8 mouse cellular contexts compared by ENCODE assay signal in genomic region chr1:155051701-155052127, GRCm38 (mm10). TPM values are rescaled to one million over a fixed set of nuclear protein-coding genes. Genes with fewer than 3 reads are reported as not detected.
A peak's percentile ranks its signal among the peaks of the same experiment; 100 is the strongest.
DNase-seq lines count a peak whose midpoint lies in the region; ATAC-seq and TF ChIP-seq lines count a peak whose summit lies in the region.

No protein-coding gene starts in this region.

- ATAC-seq in forebrain, embryonic 13.5 days: no peak
- no peak for ATAC-seq in hindbrain, embryonic 14.5 days (ENCODE audit: low FRiP score)
- ATAC-seq in midbrain, embryonic 11.5 days (ENCODE audit: low FRiP score): no peak
- no peak for ATAC-seq in granulocyte monocyte progenitor cell, adult 5-6 weeks (replicated peaks; ENCODE audit: poor library complexity, severe bottlenecking)

- no peak for DNase-seq in spleen, adult 2 months (ENCODE audit: low read depth in 1 of 2, low spot score in 2 of 2)
- no peak for DNase-seq in spleen, postnatal 14 days (ENCODE audit: low spot score in 2 of 2)
- no peak for DNase-seq in hindbrain, embryonic 14.5 days (ENCODE audit: low spot score)
- DNase-seq in midbrain, embryonic 11.5 days (ENCODE audit: low spot score, missing footprints): no peak
- DNase-seq in thymus, adult 18-20 months: no peak
- DNase-seq in frontal cortex, postnatal 25 days (ENCODE audit: low spot score in 2 of 2): no peak

- no peak for TF ChIP-seq POLR2A in spleen, adult 2 months (IDR thresholded peaks at IDR 0.05; ENCODE audit: low read depth, low read length)

- no peak overlapping the region for H3K9ac ChIP-seq in forebrain, embryonic 13.5 days
- no peak overlapping the region for H3K9ac ChIP-seq in hindbrain, embryonic 14.5 days
- H3K9ac ChIP-seq in midbrain, embryonic 11.5 days (ENCODE audit: low read length): peak overlapping the region; percentile 37

- peaks cover 48% of the 10 kb centered on the region for H3K4me1 ChIP-seq in spleen, adult 2 months (ENCODE audit: control insufficient read depth, insufficient read depth, insufficient read length)
- H3K4me1 ChIP-seq in forebrain, embryonic 13.5 days: peaks cover 54% of the 10 kb centered on the region
- peaks cover 21% of the 10 kb centered on the region for H3K4me1 ChIP-seq in hindbrain, embryonic 14.5 days (replicated peaks; ENCODE audit: control insufficient read depth, insufficient read depth, low read length)
- H3K4me1 ChIP-seq in midbrain, embryonic 11.5 days (ENCODE audit: control insufficient read depth, insufficient read depth, low read length): peaks cover 25% of the 10 kb centered on the region

- H3K36me3 ChIP-seq in spleen, adult 2 months (ENCODE audit: control insufficient read depth, insufficient read depth, low read length): no peaks in the 10 kb centered on the region
- no peaks in the 10 kb centered on the region for H3K36me3 ChIP-seq in forebrain, embryonic 13.5 days (ENCODE audit: poor library complexity, severe bottlenecking)
- H3K36me3 ChIP-seq in hindbrain, embryonic 14.5 days (replicated peaks; ENCODE audit: control insufficient read depth, insufficient read depth): no peaks in the 10 kb centered on the region
- H3K36me3 ChIP-seq in midbrain, embryonic 11.5 days (ENCODE audit: control insufficient read depth, insufficient read depth, low read length): no peaks in the 10 kb centered on the region

- 74% methylated on average over 10 of the region's 10 CpGs for WGBS in spleen, adult 2 months
- 41% methylated on average over 10 of the region's 10 CpGs for WGBS in forebrain, embryonic 13.5 days
- 22% methylated on average over 10 of the region's 10 CpGs for WGBS in hindbrain, embryonic 14.5 days
- WGBS in midbrain, embryonic 11.5 days: 37% methylated on average over 10 of the region's 10 CpGs

- no peak overlapping the region for H3K4me2 ChIP-seq in forebrain, embryonic 13.5 days
- H3K4me2 ChIP-seq in hindbrain, embryonic 14.5 days (replicated peaks): no peak overlapping the region
- H3K4me2 ChIP-seq in midbrain, embryonic 11.5 days: no peak overlapping the region

- H3K27me3 ChIP-seq in spleen, adult 2 months (ENCODE audit: control insufficient read depth, insufficient read depth, low read length): no peaks in the 10 kb centered on the region
- H3K27me3 ChIP-seq in forebrain, embryonic 13.5 days: no peaks in the 10 kb centered on the region
- no peaks in the 10 kb centered on the region for H3K27me3 ChIP-seq in hindbrain, embryonic 14.5 days (ENCODE audit: control insufficient read depth, insufficient read depth, low read length)
- no peaks in the 10 kb centered on the region for H3K27me3 ChIP-seq in midbrain, embryonic 11.5 days (ENCODE audit: control insufficient read depth, insufficient read depth, low read length)

- H3K4me3 ChIP-seq in spleen, adult 2 months (ENCODE audit: extremely low read depth, insufficient read depth, insufficient read length): no peak overlapping the region
- H3K4me3 ChIP-seq in forebrain, embryonic 13.5 days: no peak overlapping the region
- no peak overlapping the region for H3K4me3 ChIP-seq in hindbrain, embryonic 14.5 days (replicated peaks; ENCODE audit: low read length)
- H3K4me3 ChIP-seq in midbrain, embryonic 11.5 days (ENCODE audit: low read depth, low read length): no peak overlapping the region

- no peak for TF ChIP-seq CTCF in spleen, adult 2 months (IDR thresholded peaks at IDR 0.05; ENCODE audit: extremely low read depth, insufficient read depth, insufficient read length, insufficient replicate concordance)

- no peaks in the 10 kb centered on the region for H3K9me3 ChIP-seq in forebrain, embryonic 13.5 days (replicated peaks)
- H3K9me3 ChIP-seq in hindbrain, embryonic 14.5 days (ENCODE audit: control insufficient read depth, low read length): no peaks in the 10 kb centered on the region
- H3K9me3 ChIP-seq in midbrain, embryonic 11.5 days (ENCODE audit: control insufficient read depth, low read length): no peaks in the 10 kb centered on the region

- peak overlapping the region; percentile 7; the same call in 1 of the 2 replicates for H3K27ac ChIP-seq in spleen, adult 2 months (ENCODE audit: insufficient read depth, low read length)
- H3K27ac ChIP-seq in forebrain, embryonic 13.5 days: peak overlapping the region; percentile 66
- peak overlapping the region; percentile 58 for H3K27ac ChIP-seq in hindbrain, embryonic 14.5 days
- H3K27ac ChIP-seq in midbrain, embryonic 11.5 days (ENCODE audit: low read depth, low read length): peak overlapping the region; percentile 60; the same call in 1 of the 2 replicates

RNA-seq across cellular contexts. Expression of gene Ier5, which starts 47.7 kb away (rescaled TPM):
- polyA plus RNA-seq in spleen, adult 2 months (2012; rRNA removed): 47.7 and 82.0 TPM in 2 replicates
- 8.6 and 12.2 TPM in 2 replicates for polyA plus RNA-seq in forebrain, embryonic 13.5 days (2015; fragmentation: Nextera tagmentation; extraction: Ambion mirVana)
- 10.5 and 13.0 TPM in 2 replicates for polyA plus RNA-seq in hindbrain, embryonic 14.5 days (2014; fragmentation: Nextera tagmentation; extraction: Ambion mirVana)
- 12.4 and 13.5 TPM in 2 replicates for polyA plus RNA-seq in midbrain, embryonic 11.5 days (2014; fragmentation: Nextera tagmentation; extraction: Ambion mirVana)
- 0.32 and 2.9 TPM in 2 replicates for total RNA-seq in granulocyte monocyte progenitor cell, adult 5-6 weeks (2014; fragmentation: Nextera tagmentation)
- total RNA-seq in granulocyte monocyte progenitor cell, adult 5-6 weeks (2017): 3.2 and 4.4 TPM in 2 replicates

Comparison
In these comparisons a context has a peak if more than half of its experiments do, and no peak if none do; other contexts are left out.
1. H3K27ac ChIP-seq: peak in every context shown above with its lines; median percentile 66 in forebrain, embryonic 13.5 days; 60 in midbrain, embryonic 11.5 days; 58 in hindbrain, embryonic 14.5 days; 7 in spleen, adult 2 months.